Mouse (Mus musculus) CD4-positive, CD25-positive, alpha-beta regulatory T cell, adult 4 months (primary cell): ENCODE results near the gene Avpr2. TPM values are rescaled to one million over a fixed set of nuclear protein-coding genes. Genes with fewer than 3 reads are reported as not detected.

Experiments
- ATAC-seq: one replicate; pipeline ENCODE4 v1.8.0; 2017
- polyA plus RNA-seq, 2 experiments: library from polyadenylated mRNA; unstranded; fragments of 100-300 nt; shearing (Covaris generic); gene quantifications; one replicate each; pipeline ENCODE4 v1.2.1; 2017

The Avpr2 gene
- 1 to 10 TPM; 2.6 to 3.3 TPM for polyA plus RNA-seq

GRCm38 (mm10) chrX:73891551-73892152 is at the start of gene Avpr2:
Gene Avpr2 (plus strand): TSS chrX:73892102.
- no peak for ATAC-seq

DNA sequence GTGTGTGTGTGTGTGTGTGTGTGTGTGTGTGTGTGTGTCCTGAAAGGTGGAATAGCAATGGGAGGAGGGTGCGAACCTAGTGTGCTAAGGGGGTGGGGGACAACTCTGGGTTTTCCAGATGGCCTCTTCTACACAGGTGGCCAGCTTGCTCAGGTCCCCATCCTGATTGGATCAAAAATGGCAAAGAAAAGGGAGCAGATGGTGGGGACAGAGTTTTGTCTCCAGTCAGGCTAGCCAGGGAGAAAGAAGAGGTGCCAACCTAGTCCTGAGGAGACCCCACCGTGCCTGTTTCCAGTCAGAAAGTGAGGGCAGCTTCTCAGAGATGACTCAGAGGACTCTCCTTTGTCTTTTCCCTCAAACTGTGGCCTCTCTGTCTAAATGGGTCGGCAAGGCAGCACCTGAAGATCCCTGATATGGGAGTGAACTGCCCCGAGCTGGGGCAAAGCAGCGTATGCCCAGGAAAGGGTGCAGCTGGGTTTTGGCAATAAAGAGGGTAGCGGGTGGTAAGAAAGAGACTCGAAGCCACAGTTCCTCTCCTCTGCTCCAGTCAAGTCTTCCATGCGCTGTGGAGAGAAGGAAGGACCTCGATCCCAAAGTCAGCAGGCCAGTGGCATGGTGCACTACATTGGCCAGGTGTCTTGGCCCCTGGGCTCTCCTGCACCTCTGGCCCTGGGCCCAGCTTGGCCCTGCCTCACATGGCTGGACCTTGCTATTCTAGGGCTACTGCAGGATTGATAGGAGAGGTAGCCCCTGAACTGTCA is 37.4 kb upstream of the Avpr2 start:
- ATAC-seq, result no peak

DNA sequence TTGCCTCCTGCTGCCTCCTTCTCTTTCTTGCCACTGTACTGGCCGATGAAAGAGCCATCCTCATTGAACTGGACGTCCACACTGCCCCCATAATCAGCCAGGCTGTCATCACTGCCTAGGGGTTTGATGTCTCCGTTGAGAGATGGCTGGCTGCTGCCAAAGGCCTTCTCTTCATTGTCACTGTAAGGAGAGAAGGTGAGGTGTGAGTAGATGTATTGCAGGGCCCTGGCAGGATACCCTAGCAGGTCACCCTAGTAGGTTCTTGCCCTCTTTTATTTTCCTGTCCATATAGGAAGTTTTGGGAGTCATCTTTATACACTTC is 36.9 kb upstream of the Avpr2 start:
- no peak for ATAC-seq

- ATAC-seq, result no peak
These were observed 27.2 kb upstream of the Avpr2 start for GRCm38 (mm10) chrX:73864692-73865091.

- ATAC-seq, result no peak
These were observed 24.6 kb upstream of the Avpr2 start for GRCm38 (mm10) chrX:73867256-73867655.

GRCm38 (mm10) chrX:73867852-73868251 is 24.1 kb upstream of the Avpr2 start:
- ATAC-seq, result no peak

DNA sequence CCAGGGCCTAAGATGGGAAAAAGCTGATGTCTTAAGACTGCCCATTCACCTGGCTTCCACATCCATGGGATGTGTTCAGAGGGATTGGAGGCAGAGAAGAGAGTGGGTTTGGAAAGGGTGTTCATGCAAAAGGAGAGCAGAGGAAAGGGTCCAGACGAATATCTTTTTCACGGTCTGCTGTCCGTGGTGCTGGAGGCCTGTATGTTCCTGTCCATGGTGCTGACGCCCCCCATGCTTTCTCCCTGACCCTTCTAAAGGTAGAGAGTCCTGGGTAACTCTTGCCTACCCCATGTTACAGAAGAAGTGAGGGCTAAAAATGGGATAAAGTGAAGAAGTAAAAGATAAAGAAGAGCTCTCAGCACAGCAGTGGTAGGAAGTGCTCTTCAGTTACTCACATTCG is 22.6 kb upstream of the Avpr2 start:
- ATAC-seq, result no peak

DNA sequence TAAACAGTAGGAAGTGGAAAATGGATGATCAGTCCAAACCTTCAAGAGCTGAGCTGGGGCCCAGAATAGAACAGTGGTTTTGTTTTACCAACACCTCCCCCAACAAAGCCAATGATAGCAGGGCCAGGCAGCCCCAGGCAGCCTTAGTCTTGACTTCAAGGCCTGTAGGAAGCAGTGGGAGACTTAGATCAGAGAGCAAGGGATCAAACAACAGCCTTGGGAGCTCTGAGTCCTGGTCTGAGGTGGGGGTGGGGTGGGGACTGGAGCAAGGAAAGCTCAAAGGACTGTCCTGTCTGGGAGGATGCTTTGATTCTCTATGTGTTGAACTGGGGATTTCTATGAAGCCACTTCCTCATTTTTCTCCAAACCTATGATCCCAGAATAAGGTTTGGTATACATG is 20.4 kb upstream of the Avpr2 start:
- ATAC-seq, result no peak

- no peak for ATAC-seq
These were observed 19.9 kb upstream of the Avpr2 start for GRCm38 (mm10) chrX:73871956-73872355.

DNA sequence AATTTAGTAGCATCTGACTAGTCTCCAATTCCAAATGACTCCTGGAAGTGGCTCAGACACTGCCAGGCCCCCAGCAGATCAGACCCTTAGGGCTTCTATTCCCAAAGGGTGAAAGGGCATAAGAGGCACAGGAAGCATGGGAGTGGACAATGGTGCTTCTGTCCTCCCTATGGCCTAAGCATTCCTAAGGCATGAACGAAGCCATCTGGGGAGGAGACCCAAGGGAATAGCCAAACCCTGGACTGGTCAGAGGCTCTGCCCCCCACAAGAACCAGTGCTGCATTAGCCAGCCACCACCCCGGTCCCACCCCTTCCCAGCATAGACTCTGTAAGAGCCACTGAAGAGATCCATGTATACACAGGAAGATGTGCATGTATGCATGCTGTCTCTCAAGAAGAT is 16.0 kb upstream of the Avpr2 start:
- no peak for ATAC-seq

- ATAC-seq, result no peak
These were observed 14.9 kb upstream of the Avpr2 start for GRCm38 (mm10) chrX:73877014-73877413.

- peak; percentile 83 for ATAC-seq
These were observed 11.5 kb upstream of the Avpr2 start for GRCm38 (mm10) chrX:73880194-73881035.

- ATAC-seq, result peak; percentile 11
These were observed 10.9 kb upstream of the Avpr2 start for GRCm38 (mm10) chrX:73881036-73881427.

GRCm38 (mm10) chrX:73881463-73881862 is 10.4 kb upstream of the Avpr2 start:
- ATAC-seq, result no peak

- ATAC-seq, result no peak
These were observed 931 bp downstream of the Avpr2 start for GRCm38 (mm10) chrX:73892833-73893232.

DNA sequence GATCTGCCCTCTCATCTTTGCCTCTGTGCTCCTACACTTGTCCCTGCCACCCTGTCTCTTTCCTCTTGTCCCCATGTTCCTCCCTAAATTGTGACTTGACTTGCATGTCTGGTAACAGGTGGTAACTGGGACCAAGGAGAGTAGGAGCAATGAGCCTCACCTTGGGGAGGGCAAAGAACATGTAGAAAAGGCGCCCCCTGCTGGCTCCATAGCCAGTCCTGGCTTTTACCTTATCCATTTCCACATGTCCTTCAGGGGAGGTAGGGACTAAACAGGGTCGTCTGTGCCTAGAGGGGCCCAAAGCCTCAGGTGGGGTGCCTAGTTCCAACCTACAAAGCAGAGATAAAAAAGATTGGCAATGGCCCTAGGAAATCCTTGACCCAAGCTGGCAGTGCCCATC is 3.8 kb downstream of the Avpr2 start, which contains the start of gene L1cam:
L1cam (minus strand) TSS at position 387 of the 400 bp plus-strand sequence.
- no peak for ATAC-seq

GRCm38 (mm10) chrX:73897959-73898358 is 6.1 kb downstream of the Avpr2 start:
- no peak for ATAC-seq

DNA sequence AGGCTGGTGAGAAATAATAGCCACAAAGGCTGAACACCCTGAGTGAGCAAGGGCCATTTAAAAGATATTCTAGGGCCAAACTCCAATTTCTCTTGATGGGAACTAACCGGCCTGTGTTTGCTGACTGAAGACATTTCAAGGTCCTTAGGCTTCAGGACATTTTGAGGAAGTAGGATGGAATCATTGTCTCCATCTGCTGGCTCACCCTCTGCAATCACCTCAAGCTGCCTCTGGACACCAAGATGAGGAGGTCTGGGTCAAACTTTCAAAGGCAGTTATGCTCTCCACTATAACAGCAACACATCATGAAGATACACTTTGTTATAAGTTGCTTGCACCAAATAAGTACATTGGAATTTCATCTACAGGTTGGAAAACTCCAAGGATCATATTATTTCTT is 18.1 kb downstream of the Avpr2 start:
- ATAC-seq, result no peak

DNA sequence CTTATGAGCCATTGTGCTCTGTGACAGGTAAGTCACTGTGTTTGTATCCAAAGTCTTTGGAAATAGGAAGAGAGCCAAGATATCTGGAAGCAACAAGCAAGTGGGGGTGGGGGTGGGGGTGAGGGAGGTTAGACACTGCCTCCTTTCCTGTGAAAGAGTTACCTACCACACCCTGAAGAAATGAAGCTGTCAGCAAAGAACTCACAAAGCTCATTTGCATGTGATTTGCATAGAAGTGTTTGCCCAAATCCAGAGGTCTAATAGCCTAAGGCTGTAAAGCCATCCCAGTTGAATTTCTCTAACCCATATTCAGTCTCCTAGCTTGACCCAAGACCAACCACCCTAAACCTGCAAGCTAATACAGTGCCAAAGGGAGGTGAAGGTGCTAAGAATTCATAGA is 18.5 kb downstream of the Avpr2 start:
- no peak for ATAC-seq

DNA sequence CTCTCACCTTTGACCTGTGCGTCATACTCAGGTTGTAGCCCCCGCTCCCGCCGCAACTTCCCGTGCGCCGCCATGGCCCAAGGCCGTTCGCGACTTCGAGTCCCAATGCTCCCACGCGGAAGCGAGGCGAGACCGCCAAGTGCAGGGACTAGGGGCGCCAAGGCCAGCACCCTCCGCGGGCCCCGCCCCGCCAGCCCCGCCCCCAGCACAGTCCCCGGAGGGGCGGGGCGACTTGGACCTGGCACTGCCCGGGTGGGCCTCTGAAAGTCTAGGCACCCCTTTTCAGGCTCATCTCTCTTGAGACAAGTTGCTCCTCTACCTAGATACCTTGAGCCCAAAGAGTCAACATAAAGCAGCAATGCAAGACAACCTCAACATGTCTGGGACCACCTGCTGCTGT is 19.3 kb downstream of the Avpr2 start:
- peak; percentile 5 for ATAC-seq

- peak; percentile 55 for ATAC-seq
These were observed 19.7 kb downstream of the Avpr2 start for GRCm38 (mm10) chrX:73911588-73911987.

GRCm38 (mm10) chrX:73914827-73915703 is 23.2 kb downstream of the Avpr2 start:
- ATAC-seq, result peak; percentile 83

GRCm38 (mm10) chrX:73916945-73917344 is 25.0 kb downstream of the Avpr2 start:
- no peak for ATAC-seq
